Comparison of ENCODE assay signal across 10 mouse cellular contexts in genomic region chr10:122990606-122991005, GRCm38 (mm10).
DNase-seq lines count a peak whose midpoint lies in the region; ATAC-seq and TF ChIP-seq lines count a peak whose summit lies in the region.
"Had no signal": no experiment of that assay in that cellular context is flagged by ENCODE, and none has a peak within 500 bp of the region (broad histone marks: within the 10 kb centered on the region; RNA-seq: fewer than 3 reads in every experiment).

No protein-coding gene starts in this region.

- no peak for DNase-seq in hindbrain, postnatal 0 days (ENCODE audit: low spot score)
- DNase-seq in right cerebral cortex, postnatal 4 days: peak; percentile 17
- DNase-seq in right cerebral cortex, adult 2 months (ENCODE audit: low spot score in 2 of 2): no peak
- DNase-seq in forebrain, postnatal 0 days: no peak
- no peak for DNase-seq in testis, postnatal 14 days (ENCODE audit: low spot score)
- no peak for DNase-seq in urinary bladder, adult 18-20 months (ENCODE audit: low spot score in 2 of 2)
- DNase-seq: adrenal gland, postnatal 36 days; embryo, embryonic 11 days; liver, embryonic 13.5 days had no signal

- no peak overlapping the region for H3K4me3 ChIP-seq in hindbrain, postnatal 0 days (ENCODE audit: low read length)
- no peak overlapping the region for H3K4me3 ChIP-seq in hindbrain, embryonic 13.5 days
- no peak overlapping the region for H3K4me3 ChIP-seq in forebrain, postnatal 0 days (ENCODE audit: low read depth, low read length)
- H3K4me3 ChIP-seq: liver, embryonic 13.5 days had no signal

- peak overlapping the region; percentile 45; the same call in 1 of the 2 replicates for H3K27ac ChIP-seq in hindbrain, postnatal 0 days
- H3K27ac ChIP-seq in hindbrain, embryonic 13.5 days: no peak overlapping the region
- H3K27ac ChIP-seq in forebrain, postnatal 0 days (ENCODE audit: low read depth, low read length): peak overlapping the region; percentile 79
- H3K27ac ChIP-seq: liver, embryonic 13.5 days had no signal

- H3K4me2 ChIP-seq in hindbrain, postnatal 0 days (ENCODE audit: low read depth, low read length): no peak overlapping the region
- H3K4me2 ChIP-seq in hindbrain, embryonic 13.5 days: no peak overlapping the region
- 0 out of 2 replicates have a peak overlapping the region, but pooled peaks have one; percentile 4 for H3K4me2 ChIP-seq in forebrain, postnatal 0 days (ENCODE audit: low read depth)
- H3K4me2 ChIP-seq: liver, embryonic 13.5 days had no signal

- ATAC-seq in hindbrain, postnatal 0 days: no peak
- ATAC-seq in hindbrain, embryonic 13.5 days (ENCODE audit: low FRiP score): no peak
- ATAC-seq in forebrain, postnatal 0 days: no peak

- WGBS in hindbrain, postnatal 0 days: 93% methylated on average over 6 of the region's 6 CpGs
- 94% methylated on average over 6 of the region's 6 CpGs for WGBS in hindbrain, embryonic 13.5 days
- WGBS in forebrain, postnatal 0 days: 74% methylated on average over 6 of the region's 6 CpGs

- H3K27me3 ChIP-seq in hindbrain, postnatal 0 days (ENCODE audit: insufficient read depth, low read length): no peaks in the 10 kb centered on the region
- H3K27me3 ChIP-seq in hindbrain, embryonic 13.5 days: no peaks in the 10 kb centered on the region
- H3K27me3 ChIP-seq in forebrain, postnatal 0 days (ENCODE audit: insufficient read depth, low read length): no peaks in the 10 kb centered on the region
- H3K27me3 ChIP-seq: liver, embryonic 13.5 days had no signal

- peaks cover 11% of the 10 kb centered on the region; the same call in 1 of the 2 replicates for H3K36me3 ChIP-seq in hindbrain, postnatal 0 days (ENCODE audit: insufficient read depth, low read length)
- peaks cover 36% of the 10 kb centered on the region for H3K36me3 ChIP-seq in hindbrain, embryonic 13.5 days
- peaks cover 16% of the 10 kb centered on the region for H3K36me3 ChIP-seq in forebrain, postnatal 0 days (ENCODE audit: insufficient read depth)

- H3K9ac ChIP-seq in hindbrain, postnatal 0 days (replicated peaks; ENCODE audit: low read length): no peak overlapping the region
- no peak overlapping the region for H3K9ac ChIP-seq in hindbrain, embryonic 13.5 days
- H3K9ac ChIP-seq in forebrain, postnatal 0 days: no peak overlapping the region
- H3K9ac ChIP-seq: liver, embryonic 13.5 days had no signal

- H3K9me3 ChIP-seq in hindbrain, postnatal 0 days (ENCODE audit: low read length): no peaks in the 10 kb centered on the region
- no peaks in the 10 kb centered on the region for H3K9me3 ChIP-seq in hindbrain, embryonic 13.5 days
- no peaks in the 10 kb centered on the region for H3K9me3 ChIP-seq in forebrain, postnatal 0 days (ENCODE audit: low read length)
- H3K9me3 ChIP-seq: liver, embryonic 13.5 days had no signal

- no peaks in the 10 kb centered on the region for H3K4me1 ChIP-seq in hindbrain, postnatal 0 days (ENCODE audit: insufficient read depth, low read length)
- peaks cover 14% of the 10 kb centered on the region for H3K4me1 ChIP-seq in hindbrain, embryonic 13.5 days (replicated peaks)
- H3K4me1 ChIP-seq in forebrain, postnatal 0 days (ENCODE audit: insufficient read depth): peaks cover 13% of the 10 kb centered on the region

- no peak; the same call in 1 of the 2 replicates for TF ChIP-seq CTCF in hindbrain, postnatal 0 days (IDR thresholded peaks at IDR 0.05; ENCODE audit: low read depth)
- TF ChIP-seq CTCF in forebrain, postnatal 0 days (IDR thresholded peaks at IDR 0.05; ENCODE audit: low read depth): peak; percentile 43
